Mouse (Mus musculus): ENCODE results near the gene Zbtb16. TPM values are rescaled to one million over a fixed set of nuclear protein-coding genes. Genes with fewer than 3 reads are reported as not detected.

Gene Zbtb16
- polyA plus RNA-seq, 1 experiment = 3.0 TPM

DNA sequence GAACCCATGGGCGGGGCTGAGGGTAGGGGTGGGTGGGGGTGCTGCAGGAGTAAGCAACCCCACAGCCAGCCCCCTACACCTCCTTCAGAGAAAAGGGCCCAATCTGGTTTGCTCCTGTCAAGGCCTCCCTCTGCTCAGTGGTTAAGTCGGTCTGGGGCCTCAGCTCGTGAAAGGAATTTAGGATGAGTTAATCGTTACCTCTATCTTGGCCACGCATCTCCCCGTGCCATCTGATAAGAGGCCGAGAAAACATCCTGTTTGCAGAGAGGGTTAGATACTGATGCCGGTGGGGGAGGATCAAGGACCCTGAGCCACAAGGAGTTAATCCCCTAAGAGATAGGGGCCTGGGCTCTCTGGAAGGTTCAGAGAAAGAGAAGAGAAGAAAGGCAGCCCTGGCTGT lies 40.9 kb downstream of the Zbtb16 start:
- Histone ChIP-seq H3K27me3 (replicated peaks; ENCODE audit: control insufficient read depth, insufficient read depth, low read length) (no peaks in the 10 kb centered on the region), H3K27ac (ENCODE audit: insufficient read depth, low read depth, low read length) (no peak overlapping the region), H3K36me3 (ENCODE audit: control insufficient read depth, insufficient read depth, low read length) (no peaks in the 10 kb centered on the region), H3K4me3 (ENCODE audit: insufficient read depth, low read depth, low read length) (no peak overlapping the region), H3K4me1 (ENCODE audit: control insufficient read depth, insufficient read depth, low read length) (peaks cover 8% of the 10 kb centered on the region; the same call in 1 of the 2 replicates)
- WGBS = 33% methylated on average over 8 of the region's 8 CpGs
- TF ChIP-seq CTCF (conservative IDR thresholded peaks at IDR 0.05; ENCODE audit: insufficient read depth, insufficient read length, low read depth, low read length) = no peak
- no peak for TF ChIP-seq POLR2A (IDR thresholded peaks at IDR 0.05; ENCODE audit: low read depth, low read length)
- no peak for DNase-seq

DNA sequence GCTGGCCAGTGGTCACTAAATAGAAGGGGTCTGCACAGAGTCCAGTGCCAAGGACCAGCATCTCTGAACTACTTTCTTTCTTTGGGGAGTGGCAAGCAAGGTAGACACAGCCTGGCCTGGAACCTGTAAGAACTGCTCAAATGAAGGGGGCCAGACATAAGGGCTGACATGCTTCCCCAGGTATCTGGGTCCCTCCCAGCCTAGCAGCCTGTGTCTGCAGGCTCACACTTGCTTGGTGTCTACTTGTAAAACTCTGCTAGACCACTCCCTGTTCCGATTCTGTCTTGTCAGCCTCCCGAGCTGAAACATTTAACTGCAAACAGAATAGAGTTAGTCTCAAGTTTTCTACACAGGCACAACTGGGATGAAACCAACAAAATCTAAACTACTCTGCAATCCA lies 41.6 kb downstream of the Zbtb16 start:
- DNase-seq = no peak
- Histone ChIP-seq H3K4me1 (ENCODE audit: control insufficient read depth, insufficient read depth, low read length) (peaks cover 8% of the 10 kb centered on the region; the same call in 1 of the 2 replicates), H3K36me3 (ENCODE audit: control insufficient read depth, insufficient read depth, low read length) (no peaks in the 10 kb centered on the region), H3K27me3 (replicated peaks; ENCODE audit: control insufficient read depth, insufficient read depth, low read length) (no peaks in the 10 kb centered on the region), H3K27ac (ENCODE audit: insufficient read depth, low read depth, low read length) (no peak overlapping the region), H3K4me3 (ENCODE audit: insufficient read depth, low read depth, low read length) (no peak overlapping the region)
- TF ChIP-seq CTCF (conservative IDR thresholded peaks at IDR 0.05; ENCODE audit: insufficient read depth, insufficient read length, low read depth, low read length) (no peak), POLR2A (IDR thresholded peaks at IDR 0.05; ENCODE audit: low read depth, low read length) (no peak)
- WGBS = 88% methylated on average over 2 of the region's 2 CpGs

DNA sequence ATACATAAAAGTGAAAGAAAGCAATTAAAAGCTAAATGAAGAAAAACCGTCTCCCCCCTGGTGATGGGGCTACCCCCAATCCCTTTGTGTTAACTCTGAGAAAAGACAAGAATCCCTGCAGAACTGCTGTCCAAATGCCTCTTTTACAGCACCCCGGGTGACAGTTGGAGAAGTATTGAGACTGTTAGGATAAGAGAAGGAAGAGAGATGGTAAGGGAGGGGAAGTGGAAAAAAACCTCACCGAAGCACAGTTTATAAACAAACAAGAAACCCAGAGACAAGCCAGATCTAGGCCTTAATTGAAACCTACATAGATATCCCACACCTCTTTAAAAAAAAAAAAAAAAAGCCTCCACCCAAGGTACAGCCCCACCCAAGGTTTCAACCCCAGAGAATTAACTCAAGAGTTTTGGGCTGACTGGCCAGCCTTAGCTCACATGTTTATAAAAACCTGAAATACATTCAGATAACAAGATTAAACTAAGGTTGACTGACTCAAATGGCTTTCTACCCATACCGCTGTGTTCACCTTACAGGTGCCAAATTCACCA lies 42.3 kb downstream of the Zbtb16 start:
- no peaks in the 10 kb centered on the region for H3K27me3 ChIP-seq (replicated peaks; ENCODE audit: control insufficient read depth, insufficient read depth, low read length)
- H3K36me3 ChIP-seq (ENCODE audit: control insufficient read depth, insufficient read depth, low read length) = no peaks in the 10 kb centered on the region
- no peak overlapping the region for H3K4me3 ChIP-seq (ENCODE audit: insufficient read depth, low read depth, low read length)
- WGBS = 65% methylated on average over 4 of the region's 4 CpGs
- TF ChIP-seq CTCF (conservative IDR thresholded peaks at IDR 0.05; ENCODE audit: insufficient read depth, insufficient read length, low read depth, low read length) (no peak), POLR2A (IDR thresholded peaks at IDR 0.05; ENCODE audit: low read depth, low read length) (no peak)
- no peak for DNase-seq
- H3K27ac ChIP-seq (ENCODE audit: insufficient read depth, low read depth, low read length) = no peak overlapping the region
- peaks cover 8% of the 10 kb centered on the region; the same call in 1 of the 2 replicates for H3K4me1 ChIP-seq (ENCODE audit: control insufficient read depth, insufficient read depth, low read length)

DNA sequence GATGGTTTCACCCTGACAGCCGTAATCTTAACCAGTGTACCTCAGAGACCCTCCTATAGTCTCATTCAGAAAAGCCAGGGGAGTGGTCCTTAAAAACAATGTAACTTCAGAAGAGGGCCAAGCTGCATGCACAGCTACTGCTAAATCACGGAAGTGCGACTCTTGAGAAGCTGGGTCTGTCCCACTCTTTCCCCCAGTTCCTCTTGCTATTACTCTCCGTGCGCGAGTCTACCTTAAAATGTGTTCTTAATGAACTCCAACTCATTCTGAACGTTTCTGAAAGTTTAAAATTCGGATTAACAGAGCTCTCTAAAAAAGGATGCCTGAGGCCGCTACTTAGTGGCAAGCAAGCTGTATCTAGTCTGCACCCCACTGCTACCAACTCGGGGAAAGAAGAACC lies 45.4 kb downstream of the Zbtb16 start:
- Histone ChIP-seq H3K27me3 (replicated peaks; ENCODE audit: control insufficient read depth, insufficient read depth, low read length) (no peaks in the 10 kb centered on the region), H3K36me3 (ENCODE audit: control insufficient read depth, insufficient read depth, low read length) (no peaks in the 10 kb centered on the region), H3K27ac (ENCODE audit: insufficient read depth, low read depth, low read length) (no peak overlapping the region), H3K4me1 (ENCODE audit: control insufficient read depth, insufficient read depth, low read length) (peaks cover 14% of the 10 kb centered on the region), H3K4me3 (ENCODE audit: insufficient read depth, low read depth, low read length) (no peak overlapping the region)
- no peak for TF ChIP-seq POLR2A (IDR thresholded peaks at IDR 0.05; ENCODE audit: low read depth, low read length)
- TF ChIP-seq CTCF (conservative IDR thresholded peaks at IDR 0.05; ENCODE audit: insufficient read depth, insufficient read length, low read depth, low read length) = no peak
- 84% methylated on average over 10 of the region's 10 CpGs for WGBS
- DNase-seq = no peak

DNA sequence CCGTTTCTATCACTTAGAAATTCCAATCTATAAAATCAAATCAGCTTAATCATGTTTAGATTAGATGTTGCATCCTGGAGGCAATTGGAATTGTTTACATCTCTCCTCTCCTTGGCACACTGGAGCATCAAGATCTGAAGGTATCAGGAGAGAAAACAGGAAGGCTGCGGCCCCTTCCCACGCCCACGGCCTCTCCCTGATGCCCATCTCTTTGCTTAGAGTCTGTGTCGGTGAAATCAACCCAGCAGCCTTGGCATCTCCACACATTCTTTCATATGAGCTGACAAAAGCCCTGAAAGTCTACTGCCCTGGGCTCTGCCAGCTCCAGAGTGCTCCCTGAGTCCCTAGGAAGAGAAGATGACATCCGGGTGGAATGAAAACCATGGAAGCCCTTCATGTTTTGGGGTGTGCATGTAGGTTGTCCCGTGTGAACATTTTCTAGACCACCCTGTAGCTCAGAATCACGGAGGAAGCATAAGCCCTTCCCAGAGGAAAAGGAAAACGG lies 48.1 kb downstream of the Zbtb16 start:
- no peak overlapping the region for H3K4me3 ChIP-seq (ENCODE audit: insufficient read depth, low read depth, low read length)
- no peak for DNase-seq
- 63% methylated on average over 9 of the region's 9 CpGs for WGBS
- no peaks in the 10 kb centered on the region for H3K27me3 ChIP-seq (replicated peaks; ENCODE audit: control insufficient read depth, insufficient read depth, low read length)
- H3K27ac ChIP-seq (ENCODE audit: insufficient read depth, low read depth, low read length) = 0 out of 2 replicates have a peak overlapping the region, but pooled peaks have one; percentile 2
- no peaks in the 10 kb centered on the region for H3K36me3 ChIP-seq (ENCODE audit: control insufficient read depth, insufficient read depth, low read length)
- peaks cover 6% of the 10 kb centered on the region for H3K4me1 ChIP-seq (ENCODE audit: control insufficient read depth, insufficient read depth, low read length)
- no peak for TF ChIP-seq POLR2A (IDR thresholded peaks at IDR 0.05; ENCODE audit: low read depth, low read length)
- no peak for TF ChIP-seq CTCF (conservative IDR thresholded peaks at IDR 0.05; ENCODE audit: insufficient read depth, insufficient read length, low read depth, low read length)

DNA sequence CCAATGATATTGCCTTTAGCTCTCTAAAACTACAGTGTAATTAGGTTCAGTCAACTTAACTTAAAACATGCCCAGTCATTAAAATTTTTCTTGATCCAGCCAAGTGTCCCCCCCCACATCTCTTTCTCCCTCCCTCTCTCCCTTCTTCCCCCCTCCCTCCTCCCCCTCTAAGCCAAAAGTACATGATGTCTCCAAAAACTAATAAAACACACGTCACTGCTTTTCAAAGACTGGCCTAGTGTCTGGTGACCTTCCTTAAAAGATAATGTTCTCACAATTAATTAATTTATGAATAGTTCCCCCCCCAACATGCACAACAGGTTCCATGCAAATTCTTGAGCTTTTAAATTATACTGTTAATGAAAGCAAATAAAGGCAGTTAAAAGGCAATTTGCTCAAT lies 48.7 kb downstream of the Zbtb16 start:
- TF ChIP-seq POLR2A (IDR thresholded peaks at IDR 0.05; ENCODE audit: low read depth, low read length) = no peak
- TF ChIP-seq CTCF (conservative IDR thresholded peaks at IDR 0.05; ENCODE audit: insufficient read depth, insufficient read length, low read depth, low read length) = no peak
- Histone ChIP-seq H3K27me3 (replicated peaks; ENCODE audit: control insufficient read depth, insufficient read depth, low read length) (no peaks in the 10 kb centered on the region), H3K36me3 (ENCODE audit: control insufficient read depth, insufficient read depth, low read length) (no peaks in the 10 kb centered on the region), H3K4me3 (ENCODE audit: insufficient read depth, low read depth, low read length) (no peak overlapping the region), H3K4me1 (ENCODE audit: control insufficient read depth, insufficient read depth, low read length) (peaks cover 6% of the 10 kb centered on the region), H3K27ac (ENCODE audit: insufficient read depth, low read depth, low read length) (no peak overlapping the region)
- 12% methylated on average over 1 of the region's 1 CpGs for WGBS
- peak; percentile 33 for DNase-seq

DNA sequence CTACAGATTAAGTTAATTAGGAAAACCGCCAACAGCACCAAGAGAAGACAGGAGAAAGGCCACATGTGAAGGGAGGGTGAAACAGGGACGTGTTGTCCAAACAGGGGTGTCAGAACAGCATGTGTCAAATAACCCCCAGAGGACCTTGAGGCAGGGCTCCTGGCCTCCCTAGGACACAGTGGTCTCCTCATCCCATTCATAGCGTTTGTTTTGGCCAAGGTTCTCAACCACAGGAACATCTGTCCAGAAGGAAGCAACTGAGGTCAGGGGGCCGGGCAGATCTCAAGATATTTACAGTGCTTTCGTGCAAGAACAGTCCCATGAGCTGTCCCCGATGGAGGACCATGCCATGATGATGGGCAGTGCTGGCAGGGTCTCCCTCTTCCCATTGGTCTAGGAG lies 49.2 kb downstream of the Zbtb16 start:
- no peak overlapping the region for H3K27ac ChIP-seq (ENCODE audit: insufficient read depth, low read depth, low read length)
- peak; percentile 76 for DNase-seq
- WGBS = 46% methylated on average over 6 of the region's 6 CpGs
- TF ChIP-seq CTCF (conservative IDR thresholded peaks at IDR 0.05; ENCODE audit: insufficient read depth, insufficient read length, low read depth, low read length) = no peak
- no peak for TF ChIP-seq POLR2A (IDR thresholded peaks at IDR 0.05; ENCODE audit: low read depth, low read length)
- H3K27me3 ChIP-seq (replicated peaks; ENCODE audit: control insufficient read depth, insufficient read depth, low read length) = no peaks in the 10 kb centered on the region
- H3K36me3 ChIP-seq (ENCODE audit: control insufficient read depth, insufficient read depth, low read length) = no peaks in the 10 kb centered on the region
- H3K4me1 ChIP-seq (ENCODE audit: control insufficient read depth, insufficient read depth, low read length) = peaks cover 6% of the 10 kb centered on the region
- H3K4me3 ChIP-seq (ENCODE audit: insufficient read depth, low read depth, low read length) = no peak overlapping the region

All from kidney, adult 2 months (tissue).